Mouse (Mus musculus) CH12.LX (cell line): ENCODE measurements around the gene Hspbp1. TPM values are rescaled to one million over a fixed set of nuclear protein-coding genes. Genes with fewer than 3 reads are reported as not detected.

ENCODE experiments used
- DNase-seq: peaks from one replicate; pipeline ENCODE4 v3.0.0-alpha.2; 2013; ENCODE audit errors: extremely low read depth
- H3K27ac ChIP-seq: 2 replicates; pipeline ENCODE4 v1.5.1; 2012; ENCODE audit warnings: low read depth, mild to moderate bottlenecking, control low read depth, moderate library complexity; ENCODE audit not compliant: insufficient read depth
- H3K27me3 ChIP-seq: replicated peaks from 2 replicates; pipeline ENCODE3; 2012; ENCODE audit warnings: inconsistent platforms
- H3K36me3 ChIP-seq, 2 experiments: replicated peaks in 1 of 2; 2 replicates each; pipeline versions ENCODE3 to v1.6.1; 2012; ENCODE audit warnings: inconsistent platforms in 1 of 2, low read length in 1 of 2, mild to moderate bottlenecking in 1 of 2, mixed read lengths in 1 of 2, moderate library complexity in 1 of 2; ENCODE audit not compliant: control insufficient read depth in 1 of 2, insufficient read depth in 1 of 2
- H3K4me1 ChIP-seq, 2 experiments: 2 replicates each; pipeline ENCODE4 v1.6.1; 2012; ENCODE audit warnings: inconsistent platforms in 1 of 2, moderate library complexity in 1 of 2; ENCODE audit not compliant: insufficient read depth in 2 of 2, control insufficient read depth in 1 of 2
- H3K4me2 ChIP-seq: 2 replicates; pipeline ENCODE4 v1.6.1; 2012; ENCODE audit warnings: low read depth, mild to moderate bottlenecking, control low read depth; ENCODE audit not compliant: poor library complexity, insufficient read depth, severe bottlenecking
- H3K4me3 ChIP-seq, 3 experiments: fragments of 150-350 bp in 1 of 3; sonication (generic) in 1 of 3; replicated peaks in 1 of 3; 2 replicates each; pipeline versions ENCODE3 to v1.5.1; 2011 to 2012; ENCODE audit warnings: low read depth in 2 of 3, low read length in 2 of 3, mild to moderate bottlenecking in 2 of 3, moderate library complexity in 2 of 3, control low read depth in 1 of 3, improper control_type of control experiment in 1 of 3, inconsistent platforms in 1 of 3, mixed read lengths in 1 of 3; ENCODE audit not compliant: poor library complexity in 1 of 3
- H3K79me2 ChIP-seq: replicated peaks from 2 replicates; pipeline ENCODE4 v1.6.1; 2012; ENCODE audit warnings: mild to moderate bottlenecking, moderate library complexity; ENCODE audit not compliant: control insufficient read depth, poor library complexity, insufficient read depth, severe bottlenecking; ENCODE audit errors: extremely low read depth
- H3K9ac ChIP-seq: 2 replicates; pipeline ENCODE4 v1.6.1; 2012; ENCODE audit warnings: low read depth, mild to moderate bottlenecking, control low read depth, moderate library complexity; ENCODE audit not compliant: insufficient read depth
- H3K9me3 ChIP-seq: replicated peaks from 2 replicates; pipeline ENCODE3; 2012; ENCODE audit warnings: low read length, inconsistent platforms, mixed read lengths
- BHLHE40 ChIP-seq: IDR thresholded peaks from 2 replicates; pipeline ENCODE4 v1.6.1; 2011; ENCODE audit warnings: mild to moderate bottlenecking, low read depth, low read length, improper control_type of control experiment
- CHD2 ChIP-seq: IDR thresholded peaks from 2 replicates; pipeline ENCODE4 v1.6.1; 2011; ENCODE audit warnings: low read length, improper control_type of control experiment
- E2F4 ChIP-seq: IDR thresholded peaks from 2 replicates; pipeline ENCODE4 v1.6.1; 2011; ENCODE audit warnings: low read depth, low read length, improper control_type of control experiment; ENCODE audit not compliant: insufficient replicate concordance
- ELF1 ChIP-seq: IDR thresholded peaks from 2 replicates; pipeline ENCODE4 v1.6.1; 2014; ENCODE audit warnings: low read depth, mild to moderate bottlenecking, inconsistent platforms, low read length, improper control_type of control experiment
- EP300 ChIP-seq: IDR thresholded peaks from 2 replicates; pipeline ENCODE4 v1.6.1; 2011; ENCODE audit warnings: low read length, improper control_type of control experiment
- ETS1 ChIP-seq: conservative IDR thresholded peaks from 2 replicates; pipeline ENCODE4 v1.6.1; 2012; ENCODE audit warnings: low read depth, mild to moderate bottlenecking, inconsistent platforms, low read length, improper control_type of control experiment, moderate library complexity
- IRF4 ChIP-seq: IDR thresholded peaks from 2 replicates; pipeline ENCODE4 v1.6.1; 2014; ENCODE audit warnings: low read depth, mild to moderate bottlenecking, inconsistent platforms, low read length, improper control_type of control experiment
- KAT2A ChIP-seq: IDR thresholded peaks from 2 replicates; pipeline ENCODE4 v1.6.1; 2012; ENCODE audit warnings: low read length, improper control_type of control experiment, inconsistent platforms; ENCODE audit not compliant: insufficient replicate concordance
- MAX ChIP-seq: IDR thresholded peaks from 2 replicates; pipeline ENCODE4 v1.6.1; 2011; ENCODE audit warnings: low read length, improper control_type of control experiment
- MAZ ChIP-seq: IDR thresholded peaks from 2 replicates; pipeline ENCODE4 v1.6.1; 2012; ENCODE audit warnings: low read depth, mild to moderate bottlenecking, inconsistent platforms, low read length, improper control_type of control experiment, moderate library complexity
- MEF2A ChIP-seq: IDR thresholded peaks from 2 replicates; pipeline ENCODE4 v1.6.1; 2014; ENCODE audit warnings: low read depth, mild to moderate bottlenecking, inconsistent platforms, low read length, improper control_type of control experiment, borderline replicate concordance
- NRF1 ChIP-seq: IDR thresholded peaks from 2 replicates; pipeline ENCODE4 v1.6.1; 2014; ENCODE audit warnings: low read depth, mild to moderate bottlenecking, inconsistent platforms, low read length, improper control_type of control experiment, moderate library complexity
- POLR2A ChIP-seq: IDR thresholded peaks from 2 replicates; pipeline ENCODE4 v1.6.1; 2011; ENCODE audit warnings: low read depth, mild to moderate bottlenecking, improper control_type of control experiment, low read length
- RAD21 ChIP-seq: IDR thresholded peaks from 2 replicates; pipeline ENCODE4 v1.6.1; 2011; ENCODE audit warnings: low read depth, mild to moderate bottlenecking, low read length, improper control_type of control experiment, moderate library complexity
- SIN3A ChIP-seq: IDR thresholded peaks from 2 replicates; pipeline ENCODE4 v1.6.1; 2012; ENCODE audit warnings: low read length, improper control_type of control experiment, inconsistent platforms
- SMC3 ChIP-seq: IDR thresholded peaks from 2 replicates; pipeline ENCODE4 v1.6.1; 2011; ENCODE audit warnings: low read depth, low read length, improper control_type of control experiment
- TCF12 ChIP-seq: IDR thresholded peaks from 2 replicates; pipeline ENCODE4 v1.6.1; 2014; ENCODE audit warnings: low read depth, mild to moderate bottlenecking, inconsistent platforms, low read length, improper control_type of control experiment
- UBTF ChIP-seq: IDR thresholded peaks from 2 replicates; pipeline ENCODE4 v1.6.1; 2012; ENCODE audit warnings: low read depth, mild to moderate bottlenecking, inconsistent platforms, low read length, improper control_type of control experiment, moderate library complexity
- USF1 ChIP-seq: IDR thresholded peaks from 2 replicates; pipeline ENCODE4 v1.6.1; 2014; ENCODE audit warnings: low read depth, mild to moderate bottlenecking, inconsistent platforms, low read length, improper control_type of control experiment
- USF2 ChIP-seq: conservative IDR thresholded peaks from 2 replicates; pipeline ENCODE4 v1.6.1; 2011; ENCODE audit warnings: low read depth, low read length, improper control_type of control experiment
- ZC3H11A ChIP-seq: IDR thresholded peaks from 2 replicates; pipeline ENCODE4 v1.6.1; 2012; ENCODE audit warnings: low read depth, mild to moderate bottlenecking, inconsistent platforms, low read length, improper control_type of control experiment
- ZMIZ1 ChIP-seq: IDR thresholded peaks from 2 replicates; pipeline ENCODE4 v1.6.1; 2012; ENCODE audit warnings: low read depth, mild to moderate bottlenecking, inconsistent platforms, low read length, improper control_type of control experiment
- dilution Hi-C: fragments of 300-500 bp; cut with MboI; formaldehyde crosslinking; loops from 2 replicates; pipeline ENCODE4 v1.14.3; 2020; ENCODE audit warnings: low sequenced_read_pairs; ENCODE audit not compliant: extremely low pct_unique_long_range_greater_than_20kb, extremely low pct_ligation_motif_present
- in situ Hi-C: fragments of 300-500 bp; cut with MboI; formaldehyde crosslinking; loops from 3 replicates; pipeline ENCODE4 v1.14.3; 2019; ENCODE audit warnings: low sequenced_read_pairs, low pct_ligation_motif_present, low pct_unique_long_range_greater_than_20kb, mixed read lengths
- polyA plus RNA-seq: library from polyadenylated mRNA; unstranded; fragments of >175 nt; gene quantifications from 2 replicates; pipeline ENCODE4 v1.2.1, GENCODE M21; 2012; ENCODE audit warnings: low read depth; ENCODE audit not compliant: insufficient read length
- total RNA-seq, 2 experiments: library from RNA; depleted of rRNA; stranded (reverse); fragments of 300-350 nt in 1 of 2; fragments of >200 nt in 1 of 2; gene quantifications; 2 replicates each; pipeline ENCODE4 v1.2.3; 2012 to 2014

Hspbp1 gene
- total and polyA plus RNA-seq, 3 experiments: 90.6 to 131 (median 98.8) TPM

- Histone ChIP-seq H3K4me2 (no peak overlapping the region), H3K4me1 (no peaks in the 10 kb centered on the region), H3K27me3 (peaks cover 3% of the 10 kb centered on the region), H3K79me2 (no peaks in the 10 kb centered on the region), H3K9ac (no peak overlapping the region), H3K27ac (no peak overlapping the region), H3K9me3 (no peaks in the 10 kb centered on the region), H3K36me3 (no peaks in the 10 kb centered on the region), H3K4me3 (no peak overlapping the region)
- dilution Hi-C loops (no loop called here), in situ Hi-C loops (no loop called here)
- DNase-seq: no peak
- TF ChIP-seq SIN3A: no peak
- TF ChIP-seq ELF1: no peak
- TF ChIP-seq RAD21: no peak
- TF ChIP-seq ETS1: no peak
- TF ChIP-seq USF1: no peak
- TF ChIP-seq ZC3H11A: no peak
- TF ChIP-seq UBTF: no peak
- TF ChIP-seq USF2: no peak
These were observed 6.2 kb upstream of the Hspbp1 start for GRCm38 (mm10) chr7:4690951-4691653.

GRCm38 (mm10) chr7:4690387-4690786, 5.5 kb upstream of the Hspbp1 start, which contains the start of gene Brsk1:
Gene Brsk1 (plus strand): TSS chr7:4690604.
- Histone ChIP-seq H3K27me3 (peaks cover 3% of the 10 kb centered on the region), H3K36me3 (no peaks in the 10 kb centered on the region), H3K4me1 (no peaks in the 10 kb centered on the region), H3K4me2 (no peak within 1 kb of the TSS; the same call in 1 of the 2 replicates), H3K4me3 (no peak within 1 kb of the TSS), H3K27ac (no peak within 1 kb of the TSS), H3K9me3 (no peaks in the 10 kb centered on the region), H3K9ac (no peak within 1 kb of the TSS), H3K79me2 (no peaks in the 10 kb centered on the region)
- no peak for TF ChIP-seq MAZ
- TF ChIP-seq POLR2A: no peak
- TF ChIP-seq IRF4: no peak
- no peak for TF ChIP-seq SIN3A
- no peak for TF ChIP-seq USF2
- no peak for TF ChIP-seq E2F4
- TF ChIP-seq CHD2: no peak
- TF ChIP-seq MEF2A: no peak
- no peak for TF ChIP-seq ELF1
- TF ChIP-seq NRF1: no peak
- TF ChIP-seq MAX: no peak
- no peak for TF ChIP-seq UBTF
- no peak for TF ChIP-seq ZC3H11A
- no peak for TF ChIP-seq ZMIZ1
- TF ChIP-seq USF1: no peak
- no peak for TF ChIP-seq KAT2A
- TF ChIP-seq SMC3: no peak
- TF ChIP-seq BHLHE40: no peak
- TF ChIP-seq TCF12: no peak
- TF ChIP-seq EP300: no peak
- dilution Hi-C loops (no loop called here), in situ Hi-C loops (no loop called here)
- no peak for DNase-seq
